Mouse (Mus musculus) c-Kit-positive CD71-positive TER-119-positive erythroid progenitor cells, embryonic 14.5 days (primary cell): ENCODE data around the gene Obox1.
"Not testable (repeated sequence)": the region's sequence is repeated elsewhere in the genome, so short reads cannot be mapped to it uniquely, and the experiment has no call there.

Experiments used
- DNase-seq: peaks from one replicate; pipeline ENCODE4 v3.0.0-alpha.2; 2013; ENCODE audit warnings: low spot score

Obox1 gene

GRCm38 (mm10) chr7:15388421-15388998 is at the start of gene Obox1, which contains the start of gene Obox2:
Obox1 (plus strand) TSS chr7:15388948.
Obox2 (plus strand) TSS chr7:15388721.
- not testable (repeated sequence) for DNase-seq

GRCm38 (mm10) chr7:15399147-15399874 is 10.6 kb downstream of the Obox1 start:
- DNase-seq: not testable (repeated sequence)

GRCm38 (mm10) chr7:15406816-15407215 is 18.1 kb downstream of the Obox1 start:
- not testable (repeated sequence) for DNase-seq

GRCm38 (mm10) chr7:15418046-15418445 is 29.3 kb downstream of the Obox1 start:
- not testable (repeated sequence) for DNase-seq

GRCm38 (mm10) chr7:15425537-15425936 is 36.8 kb downstream of the Obox1 start:
- DNase-seq: not testable (repeated sequence)

GRCm38 (mm10) chr7:15509411-15509810 is 120.7 kb downstream of the Obox1 start:
- DNase-seq: not testable (repeated sequence)
